Mouse (Mus musculus) yolk sac, embryonic 10.5 days (tissue): ENCODE measurements around the gene Pdzd2.
A peak's percentile ranks its signal among the peaks of the same experiment; 100 is the strongest.

ENCODE experiments used
- DNase-seq: peaks from one replicate; pipeline ENCODE4 v3.0.0-alpha.2; 2017; ENCODE audit warnings: low spot score

Gene Pdzd2

GRCm38 (mm10) chr15:12732613-12733012 lies 7.1 kb downstream of the Pdzd2 start:
- DNase-seq, result no peak

- DNase-seq, result no peak
Observed at GRCm38 (mm10) chr15:12728381-12728780, 11.3 kb downstream of the Pdzd2 start.

- no peak for DNase-seq
Observed at GRCm38 (mm10) chr15:12725256-12725655, 14.5 kb downstream of the Pdzd2 start.

- DNase-seq, result no peak
Observed at GRCm38 (mm10) chr15:12721684-12722500, 17.8 kb downstream of the Pdzd2 start.

- no peak for DNase-seq
Observed at GRCm38 (mm10) chr15:12718819-12719218, 20.9 kb downstream of the Pdzd2 start.

- DNase-seq, result no peak
Observed at GRCm38 (mm10) chr15:12717410-12717809, 22.3 kb downstream of the Pdzd2 start.

- DNase-seq, result no peak
Observed at GRCm38 (mm10) chr15:12716881-12717280, 22.8 kb downstream of the Pdzd2 start.

- DNase-seq, result no peak
Observed at GRCm38 (mm10) chr15:12714322-12714721, 25.4 kb downstream of the Pdzd2 start.

- no peak for DNase-seq
Observed at GRCm38 (mm10) chr15:12713216-12713615, 26.5 kb downstream of the Pdzd2 start.

GRCm38 (mm10) chr15:12710036-12710435 lies 29.7 kb downstream of the Pdzd2 start:
- DNase-seq, result no peak

- DNase-seq, result no peak
Observed at GRCm38 (mm10) chr15:12708297-12708696, 31.4 kb downstream of the Pdzd2 start.

- no peak for DNase-seq
Observed at GRCm38 (mm10) chr15:12706902-12707301, 32.8 kb downstream of the Pdzd2 start.

GRCm38 (mm10) chr15:12700367-12700766 lies 39.4 kb downstream of the Pdzd2 start:
- DNase-seq, result no peak

- no peak for DNase-seq
Observed at GRCm38 (mm10) chr15:12697741-12698140, 42.0 kb downstream of the Pdzd2 start.

- no peak for DNase-seq
Observed at GRCm38 (mm10) chr15:12696889-12697288, 42.8 kb downstream of the Pdzd2 start.

- no peak for DNase-seq
Observed at GRCm38 (mm10) chr15:12689716-12690381, 49.9 kb downstream of the Pdzd2 start.

- DNase-seq, result no peak
Observed at GRCm38 (mm10) chr15:12682549-12682948, 57.2 kb downstream of the Pdzd2 start.

- DNase-seq, result no peak
Observed at GRCm38 (mm10) chr15:12681891-12682290, 57.8 kb downstream of the Pdzd2 start.

GRCm38 (mm10) chr15:12680750-12681149 lies 59.0 kb downstream of the Pdzd2 start:
- DNase-seq, result no peak

- DNase-seq, result no peak
Observed at GRCm38 (mm10) chr15:12679996-12680395, 59.7 kb downstream of the Pdzd2 start.

GRCm38 (mm10) chr15:12678540-12679112 lies 61.1 kb downstream of the Pdzd2 start:
- DNase-seq, result no peak

GRCm38 (mm10) chr15:12675366-12675765 lies 64.4 kb downstream of the Pdzd2 start:
- DNase-seq, result no peak

- DNase-seq, result peak; percentile 24
Observed at GRCm38 (mm10) chr15:12674026-12674425, 65.7 kb downstream of the Pdzd2 start.
